Mouse (Mus musculus) G1E (cell line): ENCODE measurements around the gene St7.

Experiments
- CTCF ChIP-seq: IDR thresholded peaks from 2 replicates; pipeline ENCODE4 v1.5.1; 2012; ENCODE audit warnings: low read depth, low read length, inconsistent platforms, mixed read lengths
- GATA1 ChIP-seq: IDR thresholded peaks from 2 replicates; pipeline ENCODE4 v1.6.1; 2012; ENCODE audit warnings: borderline replicate concordance, low read length, inconsistent platforms, mixed read lengths

GRCm38 (mm10) chr6:17778648-17779202 is 86.0 kb downstream of the St7 start:
- no peak for TF ChIP-seq CTCF
- no peak for TF ChIP-seq GATA1
